Mouse (Mus musculus) heart, embryonic 14.5 days (tissue): ENCODE measurements at regions not wholly inside any gene's neighbourhood (a gene's known extent, or its start where the extent isn't known, plus 50 kb on each side); places are given as distances from the start of the nearest gene placed in this dataset.

Experiments
- ATAC-seq: fragments of 200-750 bp; cut with Nextera tagmentation; 2 replicates; pipeline ENCODE4 v1.8.0; 2017; ENCODE audit warnings: low read depth, moderate TSS enrichment; ENCODE audit not compliant: insufficient number of reproducible peaks, insufficient read depth, low FRiP score
- H3K27ac ChIP-seq, 2 experiments: fragments of 200-500 bp in 1 of 2; fragments of 300-500 bp in 1 of 2; sonication (generic) in 1 of 2; replicated peaks in 1 of 2; 2 replicates each; pipeline ENCODE4 v1.5.1; 2012 to 2014; ENCODE audit warnings: low read depth in 2 of 2, low read length in 2 of 2, control low read depth in 1 of 2, mild to moderate bottlenecking in 1 of 2, mixed read lengths in 1 of 2; ENCODE audit not compliant: control insufficient read depth in 1 of 2, insufficient read depth in 1 of 2
- H3K27me3 ChIP-seq: fragments of 300-500 bp; sonication (generic); 2 replicates; pipeline ENCODE4 v1.6.1; 2014; ENCODE audit warnings: mild to moderate bottlenecking, low read length, control low read depth; ENCODE audit not compliant: control insufficient read depth, insufficient read depth
- H3K36me3 ChIP-seq: fragments of 300-500 bp; sonication (generic); 2 replicates; pipeline ENCODE4 v1.6.1; 2014; ENCODE audit warnings: mild to moderate bottlenecking, control low read depth, low read length, mixed read lengths; ENCODE audit not compliant: control insufficient read depth, insufficient read depth
- H3K4me1 ChIP-seq, 2 experiments: fragments of 200-500 bp in 1 of 2; fragments of 300-500 bp in 1 of 2; sonication (generic) in 1 of 2; 2 replicates each; pipeline ENCODE4 v1.6.1; 2012 to 2014; ENCODE audit warnings: low read length in 2 of 2, control low read depth in 1 of 2, mixed read lengths in 1 of 2; ENCODE audit not compliant: control insufficient read depth in 2 of 2, insufficient read depth in 2 of 2
- H3K4me2 ChIP-seq: fragments of 300-500 bp; sonication (generic); 2 replicates; pipeline ENCODE4 v1.6.1; 2014; ENCODE audit warnings: mild to moderate bottlenecking, low read length
- H3K4me3 ChIP-seq, 2 experiments: fragments of 200-500 bp in 1 of 2; fragments of 300-500 bp in 1 of 2; sonication (generic) in 1 of 2; 2 replicates each; pipeline ENCODE4 v1.5.1; 2012 to 2014; ENCODE audit warnings: low read length in 2 of 2, mild to moderate bottlenecking in 2 of 2, control low read depth in 1 of 2, low read depth in 1 of 2, moderate library complexity in 1 of 2; ENCODE audit not compliant: control insufficient read depth in 1 of 2, insufficient read depth in 1 of 2
- H3K9ac ChIP-seq: fragments of 300-500 bp; sonication (generic); 2 replicates; pipeline ENCODE4 v1.6.1; 2014; ENCODE audit warnings: mild to moderate bottlenecking, low read length
- H3K9me3 ChIP-seq: fragments of 300-500 bp; sonication (generic); 2 replicates; pipeline ENCODE4 v1.6.1; 2016; ENCODE audit warnings: low read length, control low read depth; ENCODE audit not compliant: control insufficient read depth
- WGBS: fragments of 180-500 bp; shearing (Covaris S2); extraction: QIAGEN DNeasy Blood & Tissue Kit; methylation state at CpG from one replicate; pipeline ENCODE4 v1.1.7; 2014; 5-methylcytosine and 5-hydroxymethylcytosine counted together

DNA sequence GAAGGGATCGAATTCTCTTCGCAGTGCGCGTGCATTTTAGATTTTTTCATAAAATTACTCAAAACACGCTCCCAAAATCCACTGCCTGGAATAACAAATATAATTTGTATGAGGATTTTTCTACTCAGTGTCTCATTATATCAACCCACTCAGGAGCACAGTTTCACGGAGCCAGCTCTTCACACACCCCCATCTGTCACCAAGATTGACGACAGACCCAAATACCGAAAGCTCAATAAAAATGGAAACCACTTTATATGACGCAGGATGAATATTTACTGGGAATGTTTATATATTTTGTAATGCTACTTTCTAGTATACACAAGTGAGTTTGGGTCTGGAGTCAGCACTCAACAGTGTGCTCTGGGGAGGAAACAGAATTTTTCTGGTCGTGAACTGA, 333.0 kb downstream of the Nkx6-1 start:
- Histone ChIP-seq H3K4me1 (no peaks in the 10 kb centered on the region), H3K36me3 (no peaks in the 10 kb centered on the region), H3K27me3 (no peaks in the 10 kb centered on the region), H3K4me3 (no peak overlapping the region), H3K4me2 (no peak overlapping the region), H3K27ac (no peak overlapping the region), H3K9ac (no peak overlapping the region), H3K9me3 (no peaks in the 10 kb centered on the region)
- WGBS: 86% methylated on average over 10 of the region's 10 CpGs
- no peak for ATAC-seq

DNA sequence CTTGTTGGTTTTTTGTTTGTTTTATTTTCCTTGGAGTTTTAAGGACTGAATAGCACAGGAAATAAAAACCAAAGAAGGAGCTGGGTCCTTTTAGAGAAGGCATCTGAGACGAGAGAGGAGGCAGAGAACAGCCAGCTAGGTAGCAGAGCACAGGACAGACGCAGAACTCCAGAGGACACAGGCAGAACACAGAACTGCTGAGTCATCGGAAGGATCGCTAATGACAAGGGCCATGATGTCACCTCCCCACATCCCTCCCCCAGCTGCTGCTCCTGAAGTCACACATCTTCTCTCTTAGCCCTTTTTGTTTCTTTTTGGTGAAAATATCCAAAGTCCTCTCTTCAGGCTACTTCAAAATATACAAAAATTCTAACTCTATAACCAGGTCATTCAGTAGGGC, 338.7 kb downstream of the Nkx6-1 start:
- 38% methylated on average over 4 of the region's 4 CpGs for WGBS
- H3K9me3 ChIP-seq: no peaks in the 10 kb centered on the region
- no peak overlapping the region for H3K9ac ChIP-seq
- no peak overlapping the region for H3K4me2 ChIP-seq
- H3K27ac ChIP-seq: no peak overlapping the region
- H3K4me3 ChIP-seq: no peak overlapping the region
- no peaks in the 10 kb centered on the region for H3K27me3 ChIP-seq
- no peaks in the 10 kb centered on the region for H3K36me3 ChIP-seq
- no peak for ATAC-seq
- H3K4me1 ChIP-seq: no peaks in the 10 kb centered on the region

DNA sequence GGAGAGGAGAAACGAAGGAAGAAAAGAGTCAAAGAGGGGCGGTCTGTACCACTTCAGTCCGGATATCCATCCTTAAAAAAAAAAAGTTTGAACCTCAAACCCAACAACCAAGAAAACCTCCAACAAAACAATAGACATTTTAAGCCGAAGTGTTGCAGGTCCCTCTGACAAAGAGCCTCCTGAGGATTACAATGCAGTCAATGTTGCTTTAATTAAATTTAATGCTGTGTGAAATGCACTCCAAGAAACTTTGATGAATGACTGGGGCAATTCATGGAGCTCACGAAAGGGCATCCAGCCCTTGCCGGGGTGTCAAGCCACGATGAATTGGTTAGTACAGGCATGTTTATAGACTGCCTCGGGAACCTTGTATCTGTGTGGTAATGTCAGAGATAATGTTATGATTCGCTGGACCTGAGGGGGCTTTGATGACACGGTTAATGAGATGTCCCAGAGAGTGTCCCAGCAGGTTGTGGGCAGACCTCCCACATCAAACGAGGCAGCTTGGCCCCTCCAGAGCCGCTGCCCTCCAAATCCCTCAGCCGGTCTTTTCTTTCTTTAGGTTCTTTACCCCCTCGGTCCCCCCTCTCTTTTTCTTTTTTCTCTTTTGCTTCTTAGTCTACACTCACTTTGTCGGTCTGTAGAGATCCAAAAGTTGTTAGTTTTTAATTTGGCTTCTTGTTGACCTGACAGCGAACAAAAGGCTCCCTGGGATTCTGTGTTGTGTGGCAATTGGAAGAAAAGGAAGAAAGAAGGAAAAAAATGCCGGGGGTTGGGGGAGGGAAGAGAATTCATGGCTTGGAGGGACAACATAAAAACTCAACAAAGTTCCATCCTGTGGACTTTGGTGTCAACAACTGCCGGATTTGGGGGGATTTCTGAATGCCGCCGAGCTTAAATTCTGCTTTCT, 341.5 kb downstream of the Nkx6-1 start:
- no peak for ATAC-seq
- WGBS: 25% methylated on average over 20 of the region's 20 CpGs
- H3K9me3 ChIP-seq: no peaks in the 10 kb centered on the region

DNA sequence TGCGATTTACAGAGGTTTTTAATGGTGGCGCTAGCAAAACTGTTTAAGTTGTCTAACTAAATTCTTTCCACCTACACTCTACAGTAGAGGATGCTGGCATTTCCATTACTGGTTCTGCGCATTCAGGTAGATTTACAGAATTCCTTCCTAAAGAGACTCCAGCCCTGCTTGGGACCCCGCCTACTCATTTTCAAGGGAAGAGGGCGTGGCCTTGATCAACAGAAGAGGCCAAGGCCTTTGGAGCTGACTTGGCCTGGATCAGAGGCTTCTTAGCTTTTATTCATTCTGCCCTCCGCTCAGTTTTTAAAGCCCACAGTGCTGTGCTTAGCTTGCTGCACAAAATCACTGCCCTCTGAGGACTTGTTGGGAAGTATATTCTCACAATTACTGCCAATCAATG, 364.8 kb downstream of the Nkx6-1 start:
- Histone ChIP-seq H3K4me2 (no peak overlapping the region), H3K9ac (no peak overlapping the region), H3K27me3 (no peaks in the 10 kb centered on the region), H3K4me1 (no peaks in the 10 kb centered on the region), H3K36me3 (no peaks in the 10 kb centered on the region), H3K27ac (no peak overlapping the region), H3K9me3 (no peaks in the 10 kb centered on the region), H3K4me3 (no peak overlapping the region)
- no peak for ATAC-seq
- WGBS: 79% methylated on average over 6 of the region's 6 CpGs

More for the DNA sequence above, 341.5 kb downstream of the Nkx6-1 start:
- Histone ChIP-seq H3K4me3 (no peak overlapping the region), H3K36me3 (no peaks in the 10 kb centered on the region), H3K4me1 (no peaks in the 10 kb centered on the region), H3K4me2 (no peak overlapping the region), H3K27ac (no peak overlapping the region), H3K27me3 (no peaks in the 10 kb centered on the region), H3K9ac (no peak overlapping the region)

DNA sequence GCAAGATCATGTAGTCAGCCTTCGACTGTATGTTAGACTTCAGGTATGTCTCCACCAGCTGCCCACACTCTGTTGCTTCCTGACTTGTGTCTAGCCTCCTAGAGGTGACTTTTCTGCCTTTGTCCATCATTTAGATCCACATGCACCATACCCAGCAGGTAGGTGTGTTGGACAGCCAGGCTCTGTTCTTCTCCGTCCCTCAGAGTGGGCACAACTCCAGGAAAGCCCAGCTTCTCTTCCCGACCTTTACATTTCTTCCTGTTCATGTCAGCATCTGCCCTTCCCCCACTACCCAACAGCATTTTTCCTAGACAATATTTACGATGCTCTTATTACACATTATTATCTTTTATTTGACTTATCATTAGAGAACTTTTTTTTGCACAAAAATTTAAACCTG, 366.4 kb downstream of the Nkx6-1 start:
- 59% methylated on average over 4 of the region's 4 CpGs for WGBS
- ATAC-seq: no peak
- no peak overlapping the region for H3K4me3 ChIP-seq

DNA sequence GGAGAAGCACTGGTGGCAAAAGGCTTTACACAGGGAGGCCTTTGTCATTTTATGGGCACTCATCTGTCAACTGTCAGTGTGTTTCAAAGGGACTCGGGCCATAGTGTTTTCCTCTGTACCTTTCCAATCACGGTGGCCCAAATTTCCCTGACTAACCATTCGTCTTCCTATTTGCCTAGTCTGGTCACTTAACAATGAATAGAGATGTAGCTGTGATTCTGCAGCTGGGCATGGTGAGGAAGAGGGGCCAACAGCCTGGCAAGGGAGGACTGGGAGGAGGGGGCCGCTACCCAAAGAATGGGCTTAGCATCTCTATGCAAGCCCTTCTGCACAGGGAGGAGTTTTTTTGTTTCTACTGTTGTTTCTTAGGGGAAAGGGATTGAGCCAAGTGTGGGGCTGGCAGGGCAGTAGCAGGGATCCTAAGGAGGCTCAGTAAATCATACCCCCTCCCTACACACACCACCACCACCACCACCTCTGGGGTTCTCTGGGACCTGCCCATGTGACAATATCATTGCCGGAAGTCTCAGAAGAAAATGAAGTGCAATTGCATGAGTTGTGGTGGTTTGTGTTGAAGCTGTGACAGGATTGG, 367.2 kb downstream of the Nkx6-1 start:
- 79% methylated on average over 5 of the region's 5 CpGs for WGBS
- Histone ChIP-seq H3K36me3 (no peaks in the 10 kb centered on the region), H3K9me3 (no peaks in the 10 kb centered on the region), H3K27me3 (no peaks in the 10 kb centered on the region), H3K4me1 (no peaks in the 10 kb centered on the region), H3K27ac (no peak overlapping the region), H3K4me3 (no peak overlapping the region), H3K9ac (no peak overlapping the region), H3K4me2 (no peak overlapping the region)
- no peak for ATAC-seq

More for the DNA sequence above, 366.4 kb downstream of the Nkx6-1 start:
- H3K27ac ChIP-seq: no peak overlapping the region
- no peaks in the 10 kb centered on the region for H3K9me3 ChIP-seq
- no peak overlapping the region for H3K9ac ChIP-seq
- H3K4me2 ChIP-seq: no peak overlapping the region
- H3K27me3 ChIP-seq: no peaks in the 10 kb centered on the region
- H3K4me1 ChIP-seq: no peaks in the 10 kb centered on the region
- no peaks in the 10 kb centered on the region for H3K36me3 ChIP-seq

DNA sequence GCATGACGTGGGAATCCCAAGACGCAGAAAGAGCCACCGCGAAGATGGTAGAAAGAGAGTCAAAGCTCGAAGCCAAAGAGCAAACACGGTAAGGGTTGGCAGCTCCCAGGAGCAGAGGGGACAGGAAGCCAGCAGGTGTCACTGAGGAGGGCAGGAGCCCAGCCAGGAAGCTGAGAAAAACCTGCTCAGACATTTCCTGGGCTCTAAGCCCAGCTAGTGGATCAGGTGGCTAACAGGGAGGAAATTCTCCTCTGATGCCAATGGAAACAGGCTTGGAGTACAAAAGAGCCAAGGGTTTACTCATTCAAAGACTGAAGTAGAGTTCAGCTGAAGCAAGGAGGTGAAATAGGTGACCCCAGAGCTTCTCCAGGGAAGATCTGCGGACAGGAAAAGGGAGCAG, 368.9 kb downstream of the Nkx6-1 start:
- no peak overlapping the region for H3K4me2 ChIP-seq
- no peak for ATAC-seq
- H3K9me3 ChIP-seq: no peaks in the 10 kb centered on the region
- WGBS: 67% methylated on average over 7 of the region's 7 CpGs
- H3K4me3 ChIP-seq: no peak overlapping the region
- no peaks in the 10 kb centered on the region for H3K27me3 ChIP-seq
- no peaks in the 10 kb centered on the region for H3K36me3 ChIP-seq
- H3K9ac ChIP-seq: no peak overlapping the region
- H3K27ac ChIP-seq: no peak overlapping the region
- H3K4me1 ChIP-seq: no peaks in the 10 kb centered on the region
